Mouse (Mus musculus) heart, adult 2 months (tissue): ENCODE results near the gene Cmtr1.

Experiments
- CTCF ChIP-seq: fragments of 200-600 bp; IDR thresholded peaks from 2 replicates; pipeline ENCODE4 v1.8.1; 2022; ENCODE audit warnings: antibody characterized with exemption, mild to moderate bottlenecking, moderate library complexity
- POLR2A ChIP-seq: fragments of 200-500 bp; IDR thresholded peaks from 2 replicates; pipeline ENCODE4 v1.6.1; 2011; ENCODE audit warnings: mild to moderate bottlenecking, low read depth, low read length, control low read depth; ENCODE audit not compliant: insufficient read depth

- TF ChIP-seq CTCF: no peak
- no peak for TF ChIP-seq POLR2A
Observed at GRCm38 (mm10) chr17:29669030-29669429, 8.6 kb downstream of the Cmtr1 start.
